Mouse (Mus musculus): ENCODE measurements around the gene Bcl7a.

- TF ChIP-seq CTCF (IDR thresholded peaks at IDR 0.05) (no peak), EP300 (IDR thresholded peaks at IDR 0.05) (no peak)
Observed at GRCm38 (mm10) chr5:123370049-123370448, 26.4 kb downstream of the Bcl7a start.

Data from lung, postnatal 0 days (tissue).